Mouse (Mus musculus) embryo, embryonic 11.5 days (tissue): Measurements from ENCODE around the gene Spaca3.

Experiments used
- DNase-seq: peaks from one replicate; pipeline ENCODE4 v3.0.0-alpha.2; 2012; ENCODE audit warnings: low read depth, low spot score

Spaca3 gene

DNA sequence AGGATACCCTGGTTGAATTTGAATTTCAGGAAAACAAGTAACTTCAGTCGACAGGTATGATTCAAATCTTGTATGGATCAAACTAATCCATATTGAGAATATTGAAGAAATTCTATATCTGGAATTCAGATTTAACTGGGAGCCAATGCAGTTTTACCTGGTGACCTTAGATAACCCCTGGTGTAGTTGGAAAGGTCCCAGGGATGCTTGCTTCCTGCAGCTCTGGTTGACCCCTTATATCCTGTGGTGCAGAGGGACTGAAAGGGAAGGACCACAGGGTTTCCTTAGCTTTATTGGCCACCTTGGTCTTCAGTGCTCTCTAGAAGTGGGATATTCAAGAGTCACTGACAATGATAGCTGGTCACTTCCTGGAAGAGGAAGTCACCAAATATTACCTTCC is 9.9 kb downstream of the Spaca3 start:
- DNase-seq = no peak

DNA sequence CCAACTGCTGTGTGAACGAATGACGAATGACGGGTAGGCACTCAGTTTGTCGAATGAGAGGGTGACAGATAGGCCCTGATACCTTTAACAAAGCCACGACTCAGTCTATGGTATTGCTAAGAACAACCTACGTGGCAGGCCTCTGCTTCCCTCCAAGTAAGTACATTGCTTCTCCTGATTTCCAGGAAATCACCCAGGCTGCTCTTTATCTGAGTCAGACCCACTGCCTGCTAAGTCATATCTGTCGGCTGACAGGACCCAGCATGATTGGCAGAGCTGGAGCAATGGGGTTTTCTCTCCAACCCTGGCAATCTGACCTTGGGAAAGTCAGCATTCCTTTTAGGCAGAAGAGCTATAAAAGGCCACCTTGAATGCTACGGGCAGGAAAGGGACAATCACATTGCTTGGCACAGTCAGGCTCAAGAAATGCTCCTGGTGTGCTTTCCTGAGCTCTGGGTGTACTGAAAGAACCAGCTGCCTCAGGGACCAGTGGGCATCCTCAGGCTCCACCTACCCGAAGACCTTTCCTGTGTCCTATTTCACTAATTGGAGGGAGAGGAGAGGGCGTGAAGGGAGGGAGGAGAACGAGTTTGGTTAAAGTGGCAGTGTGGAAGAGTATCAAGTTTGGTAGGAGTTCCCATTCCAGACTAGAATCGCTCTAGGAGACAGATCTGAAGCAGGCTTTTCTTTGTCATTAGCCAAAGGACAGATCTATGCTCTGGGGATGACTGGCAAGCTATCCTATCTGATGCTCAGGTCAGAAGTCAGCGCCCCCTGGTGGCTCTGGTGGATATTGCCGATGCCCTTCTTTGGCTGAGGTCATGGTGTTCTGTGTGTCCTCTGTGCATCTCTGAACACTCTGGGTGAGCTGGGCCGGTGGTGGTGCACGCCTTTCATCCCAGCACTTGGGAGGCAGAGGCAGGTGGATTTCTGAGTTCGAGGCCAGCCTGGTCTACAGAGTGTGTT is 14.6 kb downstream of the Spaca3 start:
- peak; percentile 54 for DNase-seq

DNA sequence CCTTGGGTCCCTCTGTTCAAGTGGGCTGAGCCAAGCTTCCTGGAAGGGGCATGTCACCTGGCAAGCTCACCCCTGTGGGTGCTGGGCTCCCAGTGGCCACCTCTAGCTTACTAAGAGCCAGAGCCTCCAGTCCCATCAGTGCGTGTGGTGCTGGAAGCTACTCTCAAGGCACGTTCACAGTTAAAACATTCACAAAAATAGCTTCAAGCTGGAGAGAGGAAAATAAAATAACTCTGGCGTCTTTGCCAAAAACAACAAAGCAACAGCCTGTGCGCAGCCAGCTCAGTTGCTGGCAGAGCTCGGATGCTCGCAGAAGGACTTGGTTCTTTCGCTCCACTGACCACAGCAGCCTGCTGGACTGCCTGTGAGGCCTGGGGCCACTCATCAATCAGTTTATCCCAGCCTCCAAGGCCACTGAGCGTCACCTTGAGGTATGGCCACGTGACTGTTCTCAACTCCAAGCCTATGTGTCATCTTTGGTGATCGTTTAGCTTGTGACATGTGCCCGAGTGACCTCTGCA is 19.0 kb downstream of the Spaca3 start:
- DNase-seq = no peak

DNA sequence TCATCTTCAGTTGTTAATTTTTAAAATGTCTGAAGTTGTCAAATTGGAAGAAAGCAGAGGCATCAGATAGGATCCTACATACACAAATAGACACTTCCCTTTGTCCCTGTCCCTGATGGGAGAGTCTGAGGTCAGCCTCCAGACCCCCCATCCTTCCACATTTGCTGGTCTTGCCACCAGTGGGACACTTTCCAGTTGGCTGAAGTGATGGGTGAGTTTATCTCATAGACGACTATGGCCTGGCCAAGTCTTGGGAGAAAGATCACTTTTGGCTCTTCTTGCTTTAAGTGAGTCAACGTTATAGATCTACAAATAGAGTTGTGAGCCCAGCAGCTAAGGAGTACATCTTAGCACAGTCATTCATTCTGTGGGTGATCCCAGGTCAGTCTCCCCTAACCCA is 19.9 kb downstream of the Spaca3 start:
- DNase-seq = no peak

DNA sequence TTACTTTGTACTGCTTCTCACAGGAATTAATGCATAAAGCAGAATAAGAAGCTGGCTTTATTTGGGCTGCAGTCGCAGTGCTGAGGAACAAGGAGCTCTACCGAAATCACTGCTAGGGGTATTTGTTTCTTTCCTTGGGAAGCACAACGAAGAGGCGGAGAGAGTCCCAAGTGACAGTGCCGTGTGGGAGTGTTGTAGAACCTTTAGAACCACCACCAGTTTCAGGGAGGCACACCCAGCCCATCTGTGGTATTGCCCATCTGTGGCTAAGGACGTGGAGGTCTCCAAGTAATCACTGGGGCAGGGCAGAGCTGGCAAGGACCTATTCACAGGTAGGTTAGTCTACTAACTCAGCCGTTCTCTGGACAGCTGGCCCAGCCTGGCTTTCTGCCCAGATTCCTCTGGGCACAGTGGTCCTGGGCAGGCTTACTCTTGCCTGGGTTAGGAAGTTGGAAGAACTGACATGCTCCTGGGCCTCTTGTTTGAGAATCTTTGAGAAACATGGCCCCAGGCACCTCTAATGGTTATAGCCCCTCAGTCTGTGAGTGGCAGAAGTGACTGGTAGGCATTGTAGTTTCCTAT is 24.2 kb downstream of the Spaca3 start:
- no peak for DNase-seq

DNA sequence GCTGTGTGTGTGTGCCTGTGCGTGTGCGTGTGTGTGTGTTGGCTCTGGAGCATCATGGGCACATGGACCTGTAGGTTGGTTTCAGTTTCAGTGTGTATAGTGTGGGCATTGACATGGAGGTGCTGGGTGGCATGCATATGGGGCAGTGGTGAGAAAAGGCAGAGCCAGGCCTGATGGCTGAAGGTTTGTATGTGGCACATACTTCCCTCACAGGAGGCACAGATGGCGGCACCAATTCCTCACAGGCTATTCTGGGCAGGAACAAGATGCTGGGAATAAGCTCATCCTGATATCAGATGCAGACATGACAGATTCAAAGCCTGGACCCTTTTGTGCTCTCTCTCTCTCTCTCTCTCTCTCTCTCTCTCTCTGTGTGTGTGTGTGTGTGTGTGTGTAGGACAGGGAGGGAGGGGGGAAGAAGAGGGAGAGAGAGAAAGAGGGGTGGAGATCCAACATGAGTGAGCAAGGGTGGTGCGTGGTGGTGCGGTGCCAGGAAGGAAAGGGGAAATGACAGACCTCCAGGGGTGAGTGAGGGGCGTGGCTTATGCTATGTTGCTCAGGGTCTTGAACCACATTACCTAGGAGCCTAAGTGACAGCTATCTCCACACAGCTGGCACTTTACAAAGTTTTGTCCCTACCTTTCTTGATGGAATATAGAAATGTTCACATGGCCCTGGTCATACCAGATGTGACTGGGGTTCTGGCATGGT is 26.5 kb downstream of the Spaca3 start:
- DNase-seq = no peak

DNA sequence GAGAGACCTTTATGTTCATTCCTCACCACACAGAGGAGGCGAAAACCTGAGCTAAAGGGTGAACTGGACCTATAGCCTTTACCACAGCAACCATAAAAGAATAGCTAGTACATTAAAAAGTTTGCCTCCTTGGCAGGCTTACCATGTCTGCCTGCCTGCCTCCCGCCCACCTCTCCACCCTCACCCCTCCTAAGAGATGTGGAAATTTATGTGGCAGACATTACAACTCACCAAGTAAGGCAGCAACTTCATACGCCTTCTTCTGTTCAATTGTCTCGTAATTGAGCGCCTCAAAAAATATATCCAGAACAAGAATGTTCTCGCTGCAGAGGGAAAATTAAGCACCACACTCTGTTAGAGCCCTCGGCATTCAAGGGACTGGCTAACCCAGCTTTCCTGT is 28.2 kb downstream of the Spaca3 start:
- DNase-seq = no peak

DNA sequence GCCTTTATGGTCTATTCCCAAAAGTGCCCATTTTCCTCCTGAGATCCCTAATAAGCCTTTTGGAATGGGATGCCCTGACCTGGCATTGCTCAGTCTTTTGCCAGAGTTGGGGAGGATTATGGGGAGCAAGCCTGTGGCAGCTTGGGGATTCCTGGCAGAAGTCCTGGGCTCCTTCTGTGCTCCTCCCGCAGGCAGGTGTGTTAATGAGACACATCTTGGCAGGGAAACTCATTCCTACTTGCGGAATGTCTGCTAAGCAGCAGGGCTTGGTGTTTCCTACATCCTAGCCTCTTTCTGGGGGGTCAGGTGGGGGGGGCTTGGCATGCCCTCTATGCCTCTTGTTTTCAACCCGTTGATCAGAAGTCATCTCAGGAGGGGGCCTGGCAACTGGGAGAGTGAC is 28.9 kb downstream of the Spaca3 start:
- no peak for DNase-seq

DNA sequence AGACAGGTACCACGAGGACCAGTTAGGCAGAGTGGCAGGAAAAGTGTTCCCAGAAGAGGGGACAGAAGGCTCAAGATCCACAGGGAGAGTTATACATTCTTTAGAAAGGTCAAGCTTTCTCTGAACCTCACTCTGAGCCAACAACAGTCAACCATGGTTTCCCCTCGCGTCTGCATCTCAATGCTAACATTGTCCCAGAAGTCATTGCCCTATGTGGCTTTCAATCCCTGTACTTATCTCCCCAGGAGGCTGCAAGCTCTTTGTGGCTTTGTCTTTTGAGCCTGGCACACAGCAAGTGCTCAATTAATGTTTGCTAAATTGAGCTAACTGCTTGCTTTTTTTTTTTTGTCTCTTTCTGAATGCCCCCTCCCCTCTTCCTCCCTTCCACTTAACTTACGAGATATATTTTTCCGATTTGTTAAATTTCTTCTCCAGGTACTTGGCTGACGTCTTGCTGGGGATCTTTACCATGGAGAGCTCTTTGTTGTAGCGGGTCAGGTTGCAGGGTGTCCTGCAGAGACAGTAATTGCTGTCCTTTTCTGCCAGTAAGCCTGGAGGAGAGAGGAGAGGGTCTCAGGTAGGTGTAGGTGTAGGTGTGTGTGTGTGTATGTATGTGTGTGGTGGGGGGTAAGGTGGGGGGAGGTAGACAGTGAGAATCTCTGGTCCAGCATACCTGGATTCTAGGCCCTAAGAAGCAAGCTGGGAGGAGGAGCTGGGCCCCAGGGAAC is 31.3 kb downstream of the Spaca3 start:
- DNase-seq = no peak

DNA sequence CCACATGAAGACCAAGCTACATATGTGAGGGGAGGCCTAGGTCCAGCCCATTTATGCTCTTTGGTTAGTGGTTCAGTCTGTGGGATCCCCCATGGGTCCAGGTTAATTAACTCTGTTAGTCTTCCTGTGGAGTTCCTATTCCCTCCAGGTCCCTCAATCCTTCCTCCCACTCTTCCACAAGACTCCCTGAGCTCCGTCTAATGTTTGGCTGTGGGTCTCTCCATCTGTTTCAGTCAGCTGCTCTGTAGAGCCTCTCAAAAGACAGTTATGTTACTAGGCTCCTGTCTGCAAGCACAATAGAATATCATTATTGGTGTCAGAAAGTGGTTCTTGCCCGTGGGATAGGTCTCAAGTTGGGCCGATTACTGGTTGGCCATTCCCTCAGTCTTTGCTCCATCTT is 37.7 kb downstream of the Spaca3 start:
- no peak for DNase-seq

DNA sequence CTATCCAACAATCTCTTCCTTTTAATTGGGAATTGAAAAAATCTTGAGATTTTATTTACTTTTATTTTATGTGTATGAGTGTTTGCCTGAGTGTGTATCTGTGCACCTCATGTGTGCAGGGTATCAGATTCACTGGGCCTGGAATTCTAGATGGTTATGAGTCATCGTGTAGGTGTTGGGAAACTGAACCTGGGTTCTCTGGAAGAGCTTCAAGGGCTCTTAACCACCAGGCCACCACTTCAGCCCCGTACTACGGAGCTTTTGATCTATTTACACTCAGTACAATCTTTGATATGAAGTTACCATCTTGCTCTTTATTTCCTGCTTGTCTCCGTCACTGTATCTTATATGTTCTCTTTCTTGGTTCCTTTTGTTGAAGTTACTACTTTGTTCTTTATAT is 42.4 kb downstream of the Spaca3 start:
- DNase-seq = no peak

DNA sequence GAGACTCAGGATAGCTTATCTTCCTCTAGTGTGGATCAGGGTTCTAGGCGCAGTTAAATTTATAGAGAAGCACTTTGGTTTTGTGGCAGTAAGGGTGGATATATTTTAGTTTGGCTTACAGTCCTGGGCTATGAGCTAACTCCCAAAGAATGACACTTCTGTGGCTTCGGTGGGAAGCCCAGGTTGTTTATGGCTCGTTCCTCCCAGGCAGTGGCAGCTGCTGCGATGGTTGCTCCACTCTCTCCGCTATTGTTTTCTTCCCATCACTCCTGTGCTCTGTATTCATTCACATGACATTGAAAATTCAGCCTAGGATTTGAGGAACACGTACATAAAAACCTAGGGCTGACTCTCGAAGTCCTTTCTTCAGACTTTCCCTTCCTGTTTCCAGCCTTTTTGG is 44.5 kb downstream of the Spaca3 start:
- no peak for DNase-seq

DNA sequence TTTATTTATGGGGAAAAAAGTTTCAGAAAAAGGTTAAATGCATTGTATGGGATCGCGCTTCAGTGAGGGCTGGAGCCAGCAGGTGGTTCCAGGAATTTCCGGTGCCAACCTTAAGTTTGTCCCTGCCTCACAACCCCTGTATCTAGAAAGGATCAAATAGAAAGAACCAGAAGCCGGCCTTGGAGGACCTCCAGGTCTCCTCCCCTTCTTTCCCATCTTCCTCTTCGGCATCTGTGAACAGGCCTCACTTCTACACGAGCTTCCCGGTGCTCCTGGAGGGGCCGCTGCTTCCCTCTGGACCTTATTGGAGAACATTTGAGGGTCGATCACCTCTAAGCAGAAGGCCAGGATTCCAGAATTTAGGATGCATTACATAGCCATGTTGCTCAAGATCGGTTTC is 45.3 kb downstream of the Spaca3 start:
- no peak for DNase-seq

DNA sequence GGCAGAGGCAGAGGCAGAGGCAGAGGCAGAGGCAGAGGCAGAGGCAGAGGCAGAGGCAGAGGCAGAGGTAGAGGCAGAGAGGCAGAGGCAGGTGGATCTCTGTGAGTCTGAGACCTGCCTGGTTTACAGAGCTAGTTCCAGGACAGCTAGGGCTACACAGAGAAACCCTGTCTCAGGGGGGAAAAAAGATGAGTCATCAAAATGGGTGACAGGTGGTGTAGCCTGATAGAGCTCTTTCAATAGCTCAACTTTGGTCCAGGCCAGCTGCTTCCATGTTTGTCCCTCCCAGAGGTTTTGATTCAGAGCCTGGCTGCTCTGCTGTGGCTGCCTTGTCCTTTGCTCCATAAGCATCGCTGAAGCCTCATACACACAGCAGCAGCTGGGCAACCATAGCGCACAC is 46.4 kb downstream of the Spaca3 start:
- no peak for DNase-seq

DNA sequence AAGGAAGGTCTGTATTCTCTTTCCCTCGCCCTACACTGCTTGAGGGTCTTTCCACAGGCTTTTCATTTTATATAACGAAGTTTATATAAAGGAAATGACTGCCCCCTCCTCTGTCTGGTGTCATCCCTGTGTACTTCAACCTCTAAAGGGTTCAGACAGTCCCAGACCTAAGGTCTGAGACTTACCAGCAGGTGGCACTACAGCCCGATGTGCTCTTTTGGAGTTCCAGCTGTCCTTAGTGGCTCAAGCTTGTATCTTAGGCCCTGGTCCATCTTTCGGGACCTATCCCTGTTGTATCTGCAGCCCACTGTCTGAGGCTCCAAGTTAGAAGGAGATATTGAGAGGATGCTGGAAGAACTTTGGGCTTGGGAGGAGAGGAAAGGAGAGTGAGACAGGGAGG is 48.3 kb downstream of the Spaca3 start:
- DNase-seq = peak; percentile 34

DNA sequence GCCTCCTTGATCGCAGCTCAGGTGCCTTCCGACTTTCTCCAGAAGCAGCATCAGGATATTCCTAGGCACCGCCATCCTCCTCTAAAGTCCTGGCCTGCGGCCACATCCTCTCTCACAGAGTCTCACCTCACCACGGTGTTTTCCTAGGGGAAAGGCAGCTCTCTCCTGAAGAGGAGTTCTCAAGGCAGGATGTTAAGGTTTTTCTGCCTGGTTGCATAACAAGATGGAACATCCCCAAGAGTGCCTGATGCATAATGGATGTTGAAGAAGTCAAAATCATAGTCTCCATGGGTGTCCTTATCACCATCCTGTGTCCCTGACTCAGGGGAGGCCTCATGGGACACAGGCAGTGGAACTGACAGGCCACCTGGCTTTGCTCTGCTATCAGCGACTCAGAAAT is 49.7 kb downstream of the Spaca3 start:
- no peak for DNase-seq

DNA sequence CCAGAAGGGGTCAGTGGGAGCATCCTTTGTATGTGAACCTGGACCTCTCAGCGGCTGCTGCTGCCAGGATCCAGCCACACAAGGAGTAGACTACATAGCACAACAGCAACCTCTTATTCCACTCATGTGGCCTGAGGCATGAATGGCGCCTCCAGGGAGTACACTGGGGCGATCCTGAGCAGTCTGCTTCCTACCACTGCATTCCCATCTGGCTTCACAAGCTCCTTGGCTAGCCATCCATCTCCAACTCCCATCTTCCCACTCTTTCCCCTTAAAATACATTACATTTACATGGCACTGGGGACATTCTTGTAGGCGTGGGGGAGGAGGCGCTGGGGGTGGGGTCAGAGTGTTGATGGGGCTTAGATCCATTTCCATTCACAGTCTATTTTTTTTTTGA is 54.6 kb downstream of the Spaca3 start:
- DNase-seq = no peak

DNA sequence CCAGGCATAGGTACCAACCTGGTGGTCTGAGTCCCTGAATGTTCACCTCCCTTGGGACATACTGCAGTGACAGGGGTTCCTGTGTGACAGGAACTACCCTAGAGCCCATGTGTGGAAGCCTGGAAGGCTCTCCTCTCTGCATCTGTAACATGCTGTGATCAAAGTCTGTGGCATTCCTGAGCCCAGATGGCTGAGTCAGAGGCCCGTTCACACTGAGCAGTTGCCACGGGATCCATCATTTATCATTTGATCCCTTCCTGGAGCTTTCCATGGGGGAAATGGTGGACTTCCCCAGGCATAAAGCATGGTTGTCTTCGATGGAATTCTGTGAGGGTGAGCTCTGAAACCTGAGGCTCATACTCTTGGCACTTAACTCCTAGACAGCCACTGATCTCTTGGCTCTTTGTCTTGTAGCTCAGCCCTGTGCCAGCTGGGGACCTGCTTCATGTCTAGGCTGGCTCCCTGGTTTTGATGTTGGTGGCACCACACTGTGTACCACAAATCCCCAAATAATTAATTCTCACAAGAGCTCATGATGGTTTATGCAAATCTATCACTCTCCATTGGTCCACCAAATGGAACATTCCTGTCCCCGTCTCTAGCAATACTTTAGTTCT is 55.4 kb downstream of the Spaca3 start:
- no peak for DNase-seq
